Mouse (Mus musculus): ENCODE measurements around the gene Nrarp. TPM values are rescaled to one million over a fixed set of nuclear protein-coding genes. Genes with fewer than 3 reads are reported as not detected.

Nrarp gene
- total and polyA plus RNA-seq, 3 experiments, result 1.9 to 12.0 (median 3.6) TPM

DNA sequence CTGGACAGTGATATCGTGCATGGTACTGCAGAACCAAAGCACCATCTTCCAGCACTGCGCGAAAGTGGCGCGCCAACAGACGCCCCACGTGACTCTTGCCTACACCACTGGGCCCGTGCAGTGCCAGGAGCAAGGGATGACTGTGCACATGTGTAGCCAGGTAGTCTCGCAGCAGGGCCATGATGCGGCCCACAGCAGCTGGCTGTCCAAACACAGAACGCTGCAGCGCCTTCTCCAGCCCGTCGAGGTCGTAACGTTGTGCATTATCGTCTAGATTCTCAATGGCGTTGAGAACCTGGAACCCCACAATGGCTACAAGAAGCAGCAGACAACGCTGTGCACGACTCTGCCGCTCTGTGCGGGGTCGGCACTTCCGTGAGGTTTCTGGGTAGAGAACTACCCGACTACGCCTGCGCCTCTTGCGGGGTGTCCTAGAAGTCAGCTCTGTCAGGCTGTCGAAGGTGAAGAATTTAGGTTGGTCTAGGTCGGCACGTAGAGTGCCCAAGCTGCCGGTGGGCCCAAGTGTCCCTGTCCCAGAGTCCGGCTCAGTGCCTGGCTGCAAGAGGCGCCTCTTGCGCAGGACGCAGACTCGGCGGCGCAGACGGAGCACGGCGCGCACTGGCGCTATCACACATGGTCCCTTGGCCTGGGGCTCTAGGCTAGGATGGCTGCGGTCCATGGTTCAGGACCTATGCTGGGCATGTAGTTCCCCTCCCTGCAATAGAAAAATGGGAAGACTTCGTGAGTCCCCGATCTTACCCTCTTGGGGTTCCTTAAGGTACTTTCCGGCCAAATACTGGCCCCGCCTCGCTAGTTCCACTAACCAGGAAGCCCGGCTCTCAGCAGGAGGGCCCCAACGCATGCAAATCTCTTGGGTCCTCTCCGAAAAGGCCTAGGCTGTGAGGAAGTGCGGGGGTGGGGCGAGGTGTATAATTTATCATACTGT is 14.9 kb downstream of the Nrarp start:
- peak; percentile 89 for DNase-seq

DNA sequence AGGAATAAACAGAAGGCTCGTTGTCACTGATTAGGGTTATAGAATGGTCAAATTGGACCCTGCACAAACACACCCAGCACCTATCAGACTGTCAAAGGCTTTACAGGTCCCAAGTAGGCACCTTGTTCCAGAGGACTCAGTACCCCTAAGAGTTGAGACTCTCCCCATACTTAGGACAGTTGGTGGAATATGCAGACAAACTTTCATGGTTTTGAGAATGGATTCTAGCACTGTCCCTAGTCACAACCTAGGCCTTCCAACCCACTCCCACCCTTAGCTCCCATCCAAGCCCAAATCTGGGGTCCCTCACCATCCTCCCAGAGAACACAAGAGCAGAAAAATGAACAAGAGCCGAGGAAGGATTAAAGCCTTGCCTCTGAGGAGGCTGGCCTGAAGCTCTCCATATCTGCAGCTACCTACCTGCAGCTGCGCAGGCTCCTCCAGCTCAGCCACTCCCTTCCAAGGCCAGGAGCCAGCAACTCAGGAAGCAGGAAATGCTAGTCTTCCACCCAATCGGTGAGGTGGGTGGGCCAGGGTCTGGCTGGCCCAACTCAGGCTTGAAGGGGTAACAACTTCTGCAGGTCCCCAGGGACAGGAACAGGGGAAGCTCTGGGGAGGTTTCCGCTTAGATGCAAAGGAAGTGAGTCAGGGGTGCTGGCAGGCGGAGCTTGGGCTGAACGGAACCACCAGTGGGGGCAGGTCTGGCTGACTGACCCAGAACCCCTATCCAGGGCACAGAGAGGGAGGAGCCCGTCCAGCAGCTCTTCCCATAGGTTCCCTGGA is 15.8 kb downstream of the Nrarp start, which contains the start of gene Tor4a:
Tor4a (minus strand) TSS at position 715 of the 783 bp plus-strand sequence.
- DNase-seq, result peak; percentile 93

DNA sequence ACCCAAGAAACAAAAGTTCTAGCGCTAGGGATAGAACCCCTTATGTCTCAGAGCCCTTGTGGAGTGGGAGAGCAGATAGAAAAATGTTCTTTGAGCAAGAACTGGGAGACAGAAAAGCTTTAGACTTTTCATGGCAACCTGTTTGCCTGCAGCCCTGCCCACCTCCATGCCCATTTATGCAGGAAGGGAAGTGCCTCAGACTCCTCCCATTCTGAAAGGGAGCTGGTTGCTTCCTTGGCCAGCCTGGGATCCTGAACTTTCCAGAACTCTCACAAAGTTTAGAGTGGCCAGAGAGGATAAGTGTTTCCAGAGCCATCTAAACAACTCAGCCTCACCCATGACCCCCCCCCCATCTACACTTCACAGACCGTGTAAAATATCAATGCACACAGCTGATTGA is 16.6 kb downstream of the Nrarp start:
- DNase-seq, result no peak

DNA sequence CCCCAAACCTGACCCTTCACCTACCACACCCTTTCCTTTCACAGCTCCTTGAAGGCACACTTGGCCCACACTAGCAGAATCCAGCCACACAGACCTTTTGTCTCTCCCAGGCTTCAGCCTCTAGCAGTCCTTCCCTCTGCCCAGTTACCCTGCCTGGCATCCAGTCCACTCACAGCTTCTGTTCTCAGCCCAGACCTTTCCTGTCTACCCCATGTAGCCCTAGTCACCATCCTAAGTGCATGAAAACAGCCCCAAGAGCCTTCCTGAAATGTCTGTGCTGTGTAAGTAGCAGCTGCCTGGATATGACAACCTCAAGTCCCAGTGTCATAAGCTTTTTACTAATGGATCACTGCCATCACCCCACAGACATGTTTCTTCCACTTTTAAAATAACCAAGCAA is 17.4 kb downstream of the Nrarp start:
- no peak for DNase-seq

DNA sequence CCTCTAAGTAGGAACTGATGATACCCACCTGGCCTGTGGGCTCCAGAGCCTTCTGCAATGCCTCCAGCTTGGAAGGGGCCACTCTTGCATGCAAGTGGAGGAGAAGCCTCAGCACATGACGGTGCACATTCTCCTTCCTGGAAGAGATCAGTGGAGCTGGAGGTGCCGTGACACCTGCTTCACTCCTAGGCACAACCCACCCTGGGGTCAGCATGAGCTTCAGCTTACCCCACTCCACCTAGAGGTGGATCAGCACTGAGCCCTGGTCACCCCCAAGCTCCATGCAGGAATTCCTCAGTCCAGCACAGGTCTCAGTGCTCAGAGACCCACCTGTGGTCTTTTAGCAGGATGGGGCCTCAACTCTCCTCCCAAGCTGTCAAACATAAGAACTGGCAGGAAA is 20.1 kb downstream of the Nrarp start:
- DNase-seq, result no peak

DNA sequence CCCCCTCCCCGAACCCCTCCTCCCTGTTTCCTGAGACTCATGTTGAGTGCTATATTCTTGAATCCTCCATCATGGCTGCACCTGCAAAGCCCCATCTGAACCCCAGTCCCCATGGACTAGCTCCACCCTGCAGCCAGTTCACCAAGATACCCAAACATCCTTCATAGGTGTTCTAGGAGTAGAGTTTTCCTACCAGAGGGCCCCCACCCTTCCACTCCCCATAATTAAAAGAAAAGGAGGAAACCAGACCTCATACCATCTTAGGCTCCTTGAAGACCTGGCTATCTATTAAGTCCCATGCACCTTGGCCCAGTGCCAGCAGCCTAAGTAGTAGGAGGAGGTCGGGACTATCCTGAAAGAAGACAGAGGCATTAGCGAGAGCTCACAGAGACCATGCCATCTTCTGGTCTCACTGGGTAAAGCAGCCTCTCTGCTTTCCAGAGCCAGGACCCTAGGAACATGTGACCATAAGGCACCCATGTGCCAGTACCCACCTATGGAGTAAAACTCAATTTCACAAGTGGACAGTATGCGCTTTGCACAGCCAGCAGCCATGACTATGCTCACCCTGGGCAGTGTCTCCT is 23.2 kb downstream of the Nrarp start:
- no peak for DNase-seq

DNA sequence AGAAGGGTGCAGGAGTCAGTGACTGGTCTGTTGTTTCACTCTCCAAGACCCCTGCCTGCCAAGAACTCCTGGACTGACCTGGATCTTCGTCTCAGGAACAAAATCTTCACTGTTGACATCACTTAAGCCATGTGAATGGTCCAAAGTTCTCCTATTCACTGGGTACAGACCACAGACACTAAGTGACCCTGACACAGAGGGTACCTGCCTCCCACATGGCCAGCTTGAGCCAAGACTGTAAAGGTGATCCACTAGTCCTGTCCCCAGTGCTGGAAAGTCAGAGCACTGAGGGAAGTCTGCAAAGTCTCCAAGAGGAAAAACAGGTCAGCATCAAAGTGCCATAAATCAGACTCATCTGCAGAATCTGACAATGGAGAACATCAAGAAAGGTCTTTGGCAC is 27.0 kb downstream of the Nrarp start:
- DNase-seq, result no peak

DNA sequence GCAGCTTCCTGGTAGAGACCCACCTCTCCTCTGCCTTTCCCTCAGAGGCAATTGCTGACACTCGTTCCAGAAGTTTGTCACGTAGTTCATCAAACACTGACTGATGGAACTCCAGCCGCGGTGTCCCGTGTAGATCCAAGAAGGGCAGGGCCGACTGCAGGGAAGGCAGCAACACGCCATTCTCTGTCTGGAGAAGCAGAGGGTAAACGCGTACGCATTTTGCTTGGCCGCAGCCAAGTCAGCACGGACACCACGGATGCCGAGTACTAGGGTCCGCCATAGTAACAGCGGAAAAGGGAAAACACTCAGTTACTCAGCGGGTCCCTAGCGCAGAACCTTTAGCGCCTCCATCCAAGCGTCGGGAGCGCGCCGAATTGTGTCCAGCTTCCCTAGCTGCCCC is 30.1 kb downstream of the Nrarp start:
- DNase-seq, result no peak

DNA sequence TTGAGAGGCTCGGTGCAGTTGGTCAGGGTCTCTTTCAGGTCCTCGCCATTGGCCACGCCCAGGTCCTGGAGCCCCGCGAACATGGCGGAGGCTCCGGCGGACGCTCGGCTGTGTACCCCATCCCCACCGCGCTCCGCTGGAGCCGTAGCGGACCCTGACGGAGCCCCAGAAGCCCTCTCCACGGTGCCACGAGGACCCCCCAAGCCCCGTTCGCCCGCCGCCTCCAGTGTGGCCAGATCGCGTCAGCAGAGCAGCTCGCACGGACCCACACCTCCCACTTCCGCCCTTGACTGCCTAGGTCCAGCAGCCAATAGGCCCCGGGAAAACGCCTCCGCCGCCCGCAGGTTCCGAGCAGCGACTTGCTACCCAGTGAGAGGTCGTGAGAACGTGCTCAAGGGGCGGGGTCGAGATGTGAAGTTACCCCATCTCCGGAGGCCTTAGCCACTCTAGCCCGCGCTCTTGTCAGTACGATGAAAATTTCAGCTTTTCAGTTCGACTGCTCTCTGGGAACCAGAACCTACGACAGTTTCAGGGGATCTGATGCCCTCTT is 30.6 kb downstream of the Nrarp start, which contains the start of gene Nelfb:
Nelfb (minus strand) TSS at position 369 of the 550 bp plus-strand sequence.
- peak; percentile 95 for DNase-seq

DNA sequence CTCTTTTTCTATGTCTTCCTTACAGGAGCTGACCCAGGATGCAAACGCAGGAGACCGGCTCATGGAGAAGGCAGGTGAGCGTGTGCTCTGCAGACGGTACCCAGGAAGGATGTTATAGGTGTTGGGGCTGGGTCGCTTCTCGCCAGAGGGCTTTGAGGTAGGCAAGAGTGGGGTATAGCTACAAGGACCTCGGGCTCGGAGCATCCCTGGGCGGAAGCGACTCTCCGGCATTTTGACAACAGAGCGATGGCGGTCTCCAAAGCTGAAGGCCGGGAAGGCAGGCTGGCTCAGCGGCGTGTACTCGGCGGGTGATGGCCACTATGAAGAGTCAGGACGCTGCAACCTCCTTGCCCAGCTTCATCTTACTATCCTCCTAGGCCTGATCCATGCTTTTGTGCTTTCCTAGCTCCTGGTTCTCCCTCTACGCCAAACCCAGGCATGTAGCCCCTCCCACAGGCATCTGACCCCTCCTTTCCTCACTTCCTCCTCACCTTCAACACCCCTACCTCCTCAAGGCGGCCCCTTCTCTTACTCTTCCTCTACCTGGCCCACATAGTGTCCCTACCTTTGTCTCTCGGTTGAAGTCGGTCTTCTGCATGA is 32.8 kb downstream of the Nrarp start:
- no peak for DNase-seq

DNA sequence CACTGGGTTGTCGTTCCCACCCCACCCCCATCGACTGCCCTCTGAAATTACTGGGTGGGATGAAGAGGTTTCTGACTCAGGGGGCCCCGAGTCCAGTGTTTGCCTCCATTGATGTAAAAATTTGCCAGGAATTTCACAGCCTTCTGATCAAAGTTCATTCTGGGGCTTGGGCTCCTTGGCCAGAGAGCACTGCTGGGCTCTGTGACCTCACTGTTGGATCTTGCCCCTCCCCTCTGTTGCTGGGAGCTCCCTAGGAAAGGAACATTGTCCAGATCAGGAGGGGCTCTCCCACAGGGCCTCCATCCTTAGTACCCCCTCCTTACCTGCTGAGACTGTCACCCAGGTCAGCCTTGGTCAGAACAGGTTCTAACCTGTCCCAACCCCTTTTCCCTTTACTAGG is 33.9 kb downstream of the Nrarp start, which contains the start of gene Stpg3:
Stpg3 (minus strand) TSS at position 194 of the 400 bp plus-strand sequence.
- no peak for DNase-seq

DNA sequence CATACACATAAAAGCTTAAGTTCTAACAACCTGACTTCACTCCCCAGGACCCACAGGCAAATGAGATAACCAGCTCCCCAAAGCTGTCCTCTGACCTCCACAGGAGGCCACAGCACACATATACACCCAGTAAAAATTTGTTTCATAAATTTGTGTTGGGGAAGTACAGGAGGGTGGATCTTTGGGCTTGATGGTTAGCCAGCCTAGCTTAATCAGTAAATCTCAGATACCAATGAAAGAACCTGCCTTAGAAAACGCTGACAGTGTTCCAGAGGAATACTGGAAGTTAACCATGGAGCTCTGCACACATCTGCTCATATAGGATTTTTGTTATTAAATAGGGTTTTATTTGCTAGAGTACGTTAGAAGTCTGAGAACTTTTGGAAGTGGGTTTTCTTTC is 37.1 kb downstream of the Nrarp start:
- no peak for DNase-seq

DNA sequence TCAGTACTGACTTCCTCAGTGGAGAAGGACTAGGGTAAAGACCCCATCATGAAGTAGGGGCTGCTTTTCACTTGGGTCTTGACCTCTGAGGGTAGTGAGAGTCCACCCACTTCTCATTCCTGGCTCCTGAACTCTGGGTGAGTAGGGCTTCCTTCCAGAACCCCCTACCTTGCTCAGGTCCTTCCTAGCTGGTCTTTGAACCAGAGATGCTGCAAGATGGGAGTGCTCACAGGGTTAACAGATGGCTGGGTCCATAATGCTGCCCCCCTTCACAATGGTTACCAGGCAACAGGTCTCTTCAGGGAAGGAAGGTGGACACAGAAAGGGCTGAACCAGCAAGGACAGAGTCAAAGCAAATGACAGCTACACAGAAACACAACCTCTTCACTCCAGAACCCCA is 37.9 kb downstream of the Nrarp start, which contains the start of gene Fam166a:
Fam166a (plus strand) TSS at position 301 of the 400 bp plus-strand sequence.
- no peak for DNase-seq

DNA sequence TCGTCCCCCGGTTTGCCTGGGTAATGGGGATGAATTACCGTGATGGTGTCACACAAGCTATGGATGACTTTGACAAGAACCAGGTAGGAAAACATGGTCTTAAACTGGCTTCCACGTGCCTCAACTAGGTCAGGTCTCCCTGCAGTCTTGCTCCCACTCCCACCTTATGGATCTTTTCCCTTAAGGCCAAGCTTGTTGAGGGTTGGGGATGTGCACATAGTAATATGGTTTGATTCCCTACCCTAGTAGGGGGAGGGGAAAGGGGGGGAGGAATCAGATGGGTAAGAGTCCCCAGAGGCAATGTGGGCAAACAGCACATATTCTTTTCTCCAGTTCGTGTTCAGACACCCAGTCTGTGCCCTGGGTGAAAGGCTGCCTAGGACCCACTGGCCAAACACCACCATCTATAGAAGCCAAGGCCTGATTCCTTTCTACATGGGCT is 40.8 kb downstream of the Nrarp start:
- no peak for DNase-seq

DNA sequence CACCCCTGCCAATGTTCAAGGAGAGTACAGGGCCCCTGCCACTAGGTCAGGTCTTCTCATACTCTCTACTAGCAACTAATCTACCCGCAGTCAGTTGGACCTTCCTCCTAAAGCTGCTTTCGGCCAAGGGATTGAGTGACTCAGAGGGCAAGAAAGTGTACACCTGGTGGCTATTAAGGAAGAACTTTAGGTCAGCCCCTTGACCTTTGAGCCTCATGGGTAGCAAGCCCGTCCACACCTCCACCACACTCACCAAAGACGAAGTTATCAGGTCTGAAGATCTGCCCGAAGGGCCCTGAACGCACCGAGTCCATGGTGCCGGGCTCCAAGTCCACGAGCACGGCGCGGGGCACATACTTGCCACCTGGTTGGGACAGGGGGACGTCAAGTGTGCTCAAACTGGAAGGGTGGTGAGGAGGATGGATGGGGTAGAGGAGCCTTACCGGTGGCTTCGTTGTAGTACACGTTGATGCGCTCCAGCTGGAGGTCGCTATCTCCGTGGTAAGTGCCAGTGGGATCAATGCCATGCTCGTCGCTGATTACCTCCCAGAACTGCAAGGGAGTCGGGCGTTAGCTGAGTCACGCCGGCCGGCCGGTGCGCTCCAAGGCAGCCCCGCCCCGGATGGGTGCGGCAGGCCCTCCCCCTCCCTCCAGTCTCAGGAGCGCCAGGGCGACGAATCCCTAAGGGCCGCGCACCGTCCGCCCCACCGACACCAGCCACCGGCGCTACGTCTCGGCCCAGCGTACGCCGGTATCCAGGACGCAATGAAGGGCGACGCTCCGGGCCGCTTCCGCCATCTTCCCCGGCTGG is 43.3 kb downstream of the Nrarp start:
- DNase-seq, result peak; percentile 94

DNA sequence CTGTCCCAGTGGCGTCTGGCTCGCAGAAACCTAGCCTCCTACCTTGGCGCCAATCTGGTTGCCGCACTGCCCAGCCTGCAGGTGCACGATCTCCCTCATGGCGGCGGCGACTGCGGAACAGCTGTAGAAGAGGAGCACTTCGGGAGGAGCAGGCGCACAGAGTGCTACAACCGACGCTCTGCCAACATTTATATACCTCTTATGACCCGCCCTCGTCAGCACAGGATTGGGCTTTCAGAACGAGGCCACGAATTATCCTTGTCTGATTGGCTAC is 43.9 kb downstream of the Nrarp start, which contains the start of gene Tubb4b:
Tubb4b (minus strand) TSS at position 211 of the 274 bp plus-strand sequence.
- no peak for DNase-seq

DNA sequence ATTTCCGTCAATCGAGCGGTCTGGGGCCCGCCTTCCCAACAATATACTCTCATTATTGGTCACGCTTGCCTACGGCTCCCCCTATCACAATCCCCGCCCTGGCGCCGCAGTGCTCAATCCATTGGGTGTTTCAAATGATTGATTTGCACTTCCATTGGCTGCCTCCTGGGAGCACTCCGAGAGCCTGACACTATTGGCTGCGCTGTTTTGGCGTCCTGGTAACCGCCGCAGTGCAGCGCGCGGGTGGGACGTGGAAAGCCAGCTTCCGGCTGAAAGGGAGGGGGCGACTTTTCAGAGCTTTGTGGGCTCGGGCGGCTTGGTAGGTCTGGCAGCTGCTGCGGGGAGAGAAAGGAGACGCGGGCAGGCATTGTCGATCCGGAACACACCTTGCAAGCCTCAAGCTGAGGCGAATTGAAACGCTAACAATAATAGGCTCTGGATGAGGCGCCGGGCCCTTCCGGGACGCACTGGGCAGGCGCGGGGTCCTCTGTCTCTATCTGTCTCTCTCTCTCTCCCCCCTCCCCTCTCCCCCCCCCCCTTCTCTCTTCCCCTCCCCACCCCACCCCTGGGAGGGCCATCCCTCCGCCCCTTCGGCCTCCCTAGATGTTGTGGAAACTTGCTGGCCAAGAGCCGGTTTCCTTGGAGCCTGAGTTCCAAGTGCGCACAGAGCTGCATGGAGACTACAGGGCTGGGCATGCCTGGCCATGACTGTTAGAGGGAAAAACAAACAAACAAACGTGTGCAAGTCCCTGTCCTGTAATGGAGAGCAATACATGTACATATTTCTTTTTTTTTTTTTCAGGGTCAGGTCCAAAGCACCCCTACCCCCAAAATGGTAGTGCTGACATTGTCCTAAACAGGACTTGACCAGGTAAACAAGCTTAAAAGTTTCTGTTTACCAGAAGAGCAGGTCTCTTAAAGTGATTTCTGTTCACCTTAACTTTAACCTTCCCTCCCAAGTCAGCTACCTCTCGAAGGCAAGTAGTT is 44.5 kb downstream of the Nrarp start:
- peak; percentile 99 for DNase-seq

DNA sequence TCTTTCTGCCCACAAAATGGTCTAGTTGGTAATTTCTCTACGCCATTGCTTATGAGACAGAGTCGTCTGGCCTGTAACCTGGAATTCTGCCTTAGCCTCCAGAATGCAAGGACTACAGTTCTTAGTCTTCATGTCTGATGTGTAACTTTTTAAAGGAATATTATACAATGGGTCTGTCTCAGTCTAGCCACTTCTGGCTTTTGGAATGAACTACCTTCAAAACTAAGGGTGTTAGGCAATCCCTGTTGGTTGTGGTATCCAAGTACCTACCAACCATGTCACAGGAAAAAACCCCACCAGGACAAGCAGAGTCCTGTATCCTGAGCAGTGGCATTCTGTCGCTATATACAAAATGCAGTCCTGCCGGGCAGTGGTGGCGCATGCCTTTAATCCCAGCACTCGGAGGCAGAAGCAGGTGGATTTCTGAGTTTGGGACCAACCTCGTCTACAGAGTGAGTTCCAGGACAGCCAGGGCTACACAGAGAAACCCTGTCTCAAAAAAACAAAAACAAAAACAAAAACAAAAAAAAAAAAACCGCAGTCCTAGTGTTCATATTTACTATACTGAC is 45.3 kb downstream of the Nrarp start:
- DNase-seq, result no peak

DNA sequence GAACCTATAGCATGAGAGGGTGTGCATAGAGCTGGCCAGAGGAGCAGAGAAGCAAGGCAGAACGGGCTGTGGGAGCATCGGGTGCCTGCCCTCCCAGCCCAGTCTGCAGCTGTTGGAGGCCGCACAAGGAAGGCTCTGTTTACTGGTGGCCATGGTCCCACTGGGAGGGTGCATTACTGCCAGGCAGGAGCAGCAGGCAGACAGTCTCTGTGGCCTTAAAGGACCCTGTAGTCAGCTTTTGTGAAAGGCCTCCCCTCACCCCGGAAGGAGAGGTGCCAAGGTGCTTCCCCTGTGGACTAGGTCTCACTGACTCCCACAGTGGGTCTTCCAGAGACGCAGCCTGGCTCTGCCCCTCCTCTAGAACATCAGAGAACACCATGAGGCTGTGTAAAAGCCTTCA is 46.3 kb downstream of the Nrarp start:
- DNase-seq, result no peak

Measured in adrenal gland, adult 2 months (tissue).